Mouse (Mus musculus) kidney, postnatal 0 days (tissue): ENCODE measurements at regions not wholly inside any gene's neighbourhood (a gene's known extent, or its start where the extent isn't known, plus 50 kb on each side); places are given as distances from the start of the nearest gene placed in this dataset.

ENCODE experiments used
- ATAC-seq: fragments of 200-750 bp; cut with Nextera tagmentation; replicated peaks from 2 replicates; pipeline ENCODE4 v1.8.0; 2017; ENCODE audit warnings: low read depth, moderate number of reproducible peaks, moderate TSS enrichment, moderate library complexity; ENCODE audit not compliant: low FRiP score
- DNase-seq: peaks from one replicate; pipeline ENCODE4 v3.0.0-alpha.2; 2016; ENCODE audit warnings: low spot score
- H3K27ac ChIP-seq: fragments of 300-500 bp; sonication (generic); 2 replicates; pipeline ENCODE4 v1.5.1; 2014; ENCODE audit warnings: mild to moderate bottlenecking
- H3K27me3 ChIP-seq: fragments of 300-500 bp; sonication (generic); 2 replicates; pipeline ENCODE4 v1.6.1; 2014; ENCODE audit warnings: low read length, mixed read lengths; ENCODE audit not compliant: insufficient read depth
- H3K36me3 ChIP-seq: fragments of 300-500 bp; sonication (generic); 2 replicates; pipeline ENCODE4 v1.6.1; 2014; ENCODE audit warnings: low read length, mixed read lengths; ENCODE audit not compliant: insufficient read depth
- H3K4me1 ChIP-seq: fragments of 300-500 bp; sonication (generic); replicated peaks from 2 replicates; pipeline ENCODE4 v1.6.1; 2014; ENCODE audit warnings: antibody characterized with exemption, low read length, mixed read lengths; ENCODE audit not compliant: insufficient read depth
- H3K4me2 ChIP-seq: fragments of 300-500 bp; sonication (generic); 2 replicates; pipeline ENCODE4 v1.6.1; 2014; ENCODE audit warnings: mild to moderate bottlenecking, low read length, moderate library complexity, mixed read lengths
- H3K4me3 ChIP-seq: fragments of 300-500 bp; sonication (generic); replicated peaks from 2 replicates; pipeline ENCODE4 v1.5.1; 2014; ENCODE audit warnings: low read depth, low read length
- H3K9ac ChIP-seq: fragments of 300-500 bp; sonication (generic); 2 replicates; pipeline ENCODE4 v1.6.1; 2014; ENCODE audit warnings: low read depth, low read length
- H3K9me3 ChIP-seq: fragments of 300-500 bp; sonication (generic); replicated peaks from 2 replicates; pipeline ENCODE4 v1.6.1; 2016; ENCODE audit warnings: low read length, inconsistent platforms, mixed read lengths
- CTCF ChIP-seq: IDR thresholded peaks from 2 replicates; pipeline ENCODE4 v1.5.1; 2016; ENCODE audit warnings: antibody characterized with exemption, low read depth, mild to moderate bottlenecking, moderate library complexity
- WGBS: fragments of 180-500 bp; shearing (Covaris S2); extraction: QIAGEN DNeasy Blood & Tissue Kit; methylation state at CpG from one replicate; pipeline ENCODE4 v1.1.7; 2014; 5-methylcytosine and 5-hydroxymethylcytosine counted together

DNA sequence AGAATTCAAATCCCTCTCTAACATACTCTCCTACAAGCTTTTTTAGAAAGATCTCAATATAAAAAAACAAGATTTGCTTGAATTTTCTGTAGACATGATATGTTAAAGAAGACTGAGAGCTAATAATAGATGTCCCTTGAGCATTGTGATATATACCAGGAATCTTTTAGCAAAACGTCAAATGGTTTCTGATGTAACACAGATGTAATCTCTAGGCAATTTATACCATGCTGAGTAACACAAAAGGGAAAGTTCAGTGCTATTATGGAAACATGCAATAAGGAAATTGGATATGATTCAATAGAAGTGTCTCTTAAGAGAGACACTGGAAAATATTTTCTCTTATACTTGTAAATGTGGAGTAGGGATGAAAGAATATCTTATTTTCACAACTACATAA lies 434.8 kb upstream of the Fsip2 start:
- ATAC-seq (no peak), DNase-seq (no peak)
- 33% methylated on average over 1 of the region's 1 CpGs for WGBS
- no peaks in the 10 kb centered on the region for H3K9me3 ChIP-seq
- no peaks in the 10 kb centered on the region for H3K27me3 ChIP-seq
- no peaks in the 10 kb centered on the region for H3K36me3 ChIP-seq
- H3K4me2 ChIP-seq, result no peak overlapping the region
- TF ChIP-seq CTCF, result no peak
- no peak overlapping the region for H3K9ac ChIP-seq
- H3K27ac ChIP-seq, result no peak overlapping the region
- H3K4me1 ChIP-seq, result no peaks in the 10 kb centered on the region
- no peak overlapping the region for H3K4me3 ChIP-seq

DNA sequence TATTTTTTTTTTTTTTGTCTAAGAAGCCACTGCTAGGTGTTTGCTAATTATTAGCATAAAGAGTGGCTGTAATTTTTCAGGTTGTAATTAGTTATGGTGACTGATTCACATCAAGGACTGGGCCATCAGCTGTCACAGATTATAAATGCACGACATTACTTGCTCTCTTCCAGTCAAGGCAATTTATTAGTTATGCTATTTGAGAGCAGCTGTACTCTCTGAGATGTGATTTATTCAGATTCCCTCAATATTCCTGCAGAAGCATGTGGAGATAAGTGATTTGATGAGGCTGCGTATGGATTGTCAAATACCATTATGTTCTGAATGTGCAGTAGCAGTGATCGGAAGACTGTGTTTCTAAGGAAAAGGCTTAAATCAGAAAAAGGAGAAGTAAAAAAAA lies 428.3 kb upstream of the Fsip2 start:
- H3K9ac ChIP-seq, result no peak overlapping the region
- no peaks in the 10 kb centered on the region for H3K4me1 ChIP-seq
- DNase-seq (no peak), ATAC-seq (no peak)
- no peak overlapping the region for H3K27ac ChIP-seq
- no peaks in the 10 kb centered on the region for H3K9me3 ChIP-seq
- H3K36me3 ChIP-seq, result no peaks in the 10 kb centered on the region
- WGBS, result 75% methylated on average over 3 of the region's 3 CpGs
- H3K4me2 ChIP-seq, result no peak overlapping the region
- no peak overlapping the region for H3K4me3 ChIP-seq
- no peaks in the 10 kb centered on the region for H3K27me3 ChIP-seq
- TF ChIP-seq CTCF, result no peak

DNA sequence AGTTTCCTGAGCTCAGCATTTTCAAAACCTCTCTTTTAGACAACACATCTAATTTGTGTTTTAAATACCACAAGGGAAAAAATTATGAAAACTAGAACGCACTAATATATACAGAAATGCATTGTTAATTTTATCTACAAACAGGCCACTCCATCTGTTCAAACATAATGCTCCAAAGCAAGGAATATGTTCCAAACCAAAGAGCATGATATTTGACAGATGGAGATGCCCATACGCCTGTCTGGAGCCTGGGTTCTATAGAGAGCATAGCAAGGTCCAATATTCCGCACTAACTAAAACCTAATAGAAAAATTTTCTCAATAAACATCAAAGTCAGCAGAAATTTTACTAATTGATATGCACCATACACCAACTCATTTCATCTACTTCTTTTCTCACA lies 423.5 kb upstream of the Fsip2 start:
- WGBS, result 91% methylated on average over 3 of the region's 3 CpGs
- H3K27me3 ChIP-seq, result no peaks in the 10 kb centered on the region
- TF ChIP-seq CTCF, result no peak
- H3K9ac ChIP-seq, result no peak overlapping the region
- H3K4me2 ChIP-seq, result no peak overlapping the region
- no peaks in the 10 kb centered on the region for H3K4me1 ChIP-seq
- no peak overlapping the region for H3K27ac ChIP-seq
- no peak overlapping the region for H3K4me3 ChIP-seq
- no peaks in the 10 kb centered on the region for H3K9me3 ChIP-seq
- ATAC-seq, result no peak
- no peaks in the 10 kb centered on the region for H3K36me3 ChIP-seq
- DNase-seq, result no peak

DNA sequence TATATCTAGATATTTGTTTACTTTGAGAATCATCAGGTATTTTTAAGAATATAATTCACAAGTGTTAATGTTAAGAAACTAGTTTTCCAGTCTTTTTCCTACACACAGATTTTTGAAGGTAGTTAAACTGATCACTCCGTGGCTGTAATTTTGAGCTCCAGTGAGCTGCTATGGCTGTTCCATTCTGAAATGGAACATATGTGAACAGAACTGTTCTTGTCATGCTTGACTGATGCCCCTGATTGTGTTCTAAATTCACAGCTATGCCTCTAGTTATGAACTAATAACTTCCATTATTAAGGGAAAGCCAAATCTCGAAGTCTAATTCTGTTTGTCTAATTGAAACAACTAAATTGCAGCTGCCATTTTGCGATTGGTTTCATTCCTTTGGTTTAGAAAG lies 404.5 kb upstream of the Fsip2 start:
- H3K9me3 ChIP-seq, result no peaks in the 10 kb centered on the region
- no peaks in the 10 kb centered on the region for H3K36me3 ChIP-seq
- WGBS, result 66% methylated on average over 3 of the region's 3 CpGs
- no peak overlapping the region for H3K27ac ChIP-seq
- no peak for DNase-seq
- no peak overlapping the region for H3K9ac ChIP-seq
- no peaks in the 10 kb centered on the region for H3K27me3 ChIP-seq
- ATAC-seq, result no peak
- no peaks in the 10 kb centered on the region for H3K4me1 ChIP-seq
- no peak overlapping the region for H3K4me2 ChIP-seq
- no peak for TF ChIP-seq CTCF
- no peak overlapping the region for H3K4me3 ChIP-seq

DNA sequence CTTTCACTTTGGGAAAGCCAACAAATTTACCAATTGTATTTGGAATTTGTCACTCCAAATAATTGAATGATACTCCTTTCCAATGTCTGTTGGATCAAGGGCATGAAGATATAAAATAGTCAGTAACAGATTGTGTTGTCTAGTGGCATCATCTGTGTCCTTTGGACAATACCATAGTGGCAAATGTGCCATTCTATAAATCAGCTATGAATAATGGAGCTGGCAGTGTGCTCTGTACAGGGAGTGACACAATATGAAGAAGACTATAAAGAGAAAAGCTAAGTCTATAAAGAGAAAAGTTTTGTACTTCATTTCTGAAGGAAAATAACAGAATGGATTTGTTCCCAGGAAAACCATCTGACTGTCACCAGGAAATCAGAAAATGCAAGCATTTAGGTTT lies 402.8 kb upstream of the Fsip2 start:
- TF ChIP-seq CTCF, result no peak
- H3K4me2 ChIP-seq, result no peak overlapping the region
- H3K9me3 ChIP-seq, result no peaks in the 10 kb centered on the region
- H3K4me1 ChIP-seq, result no peaks in the 10 kb centered on the region
- no peak overlapping the region for H3K27ac ChIP-seq
- H3K36me3 ChIP-seq, result no peaks in the 10 kb centered on the region
- no peak for ATAC-seq
- DNase-seq, result no peak
- no peak overlapping the region for H3K4me3 ChIP-seq
- no peak overlapping the region for H3K9ac ChIP-seq
- no peaks in the 10 kb centered on the region for H3K27me3 ChIP-seq

DNA sequence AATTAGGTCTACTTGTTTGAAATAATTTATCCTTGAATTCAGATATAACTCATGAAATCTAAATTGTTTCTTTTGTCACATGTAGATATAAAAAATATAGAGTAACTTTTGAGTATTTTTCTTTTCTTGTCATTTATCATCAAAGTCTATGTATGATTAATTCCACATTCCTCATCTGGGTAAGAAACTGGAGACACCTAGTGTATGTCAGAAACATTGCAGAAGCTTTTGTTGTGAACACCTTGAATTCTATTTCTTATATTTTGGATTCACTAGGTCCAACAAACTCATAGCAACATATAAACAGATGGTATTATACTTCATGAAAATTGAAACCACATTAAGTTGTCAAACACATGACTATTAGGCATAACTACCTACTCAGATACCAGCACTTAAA lies 373.1 kb upstream of the Fsip2 start:
- H3K4me3 ChIP-seq, result no peak overlapping the region
- H3K27ac ChIP-seq, result no peak overlapping the region
- DNase-seq (peak; percentile 16), ATAC-seq (no peak)
- H3K4me1 ChIP-seq, result no peaks in the 10 kb centered on the region
- H3K36me3 ChIP-seq, result no peaks in the 10 kb centered on the region
- H3K4me2 ChIP-seq, result no peak overlapping the region
- TF ChIP-seq CTCF, result peak; percentile 56; the same call in 1 of the 2 replicates
- no peaks in the 10 kb centered on the region for H3K9me3 ChIP-seq
- H3K9ac ChIP-seq, result no peak overlapping the region
- no peaks in the 10 kb centered on the region for H3K27me3 ChIP-seq

DNA sequence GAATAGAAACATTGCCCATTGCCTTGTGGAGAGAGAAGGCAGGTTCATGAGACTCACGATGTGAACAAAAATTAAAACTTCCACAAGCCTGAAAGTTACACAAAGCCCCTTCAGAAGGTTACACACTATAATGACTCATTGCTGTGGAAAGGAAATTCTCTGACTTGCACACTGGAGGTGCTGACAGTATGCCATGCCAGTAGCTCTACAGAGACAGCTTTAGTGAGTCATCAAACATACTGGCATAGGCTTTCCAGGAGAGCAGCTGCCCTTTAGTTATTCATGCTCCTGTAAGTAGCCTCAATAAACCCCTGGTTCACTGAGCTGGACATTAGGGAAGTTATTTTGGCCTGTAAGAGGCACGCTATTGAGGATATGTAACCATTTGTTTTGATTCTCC lies 371.3 kb upstream of the Fsip2 start:
- no peak for TF ChIP-seq CTCF
- no peaks in the 10 kb centered on the region for H3K4me1 ChIP-seq
- ATAC-seq (no peak), DNase-seq (no peak)
- H3K9me3 ChIP-seq, result no peaks in the 10 kb centered on the region
- no peak overlapping the region for H3K4me3 ChIP-seq
- no peak overlapping the region for H3K27ac ChIP-seq
- H3K27me3 ChIP-seq, result no peaks in the 10 kb centered on the region
- 66% methylated on average over 2 of the region's 2 CpGs for WGBS
- no peak overlapping the region for H3K9ac ChIP-seq
- no peaks in the 10 kb centered on the region for H3K36me3 ChIP-seq
- no peak overlapping the region for H3K4me2 ChIP-seq
